Mouse (Mus musculus): ENCODE measurements around the gene Ttc26. TPM values are rescaled to one million over a fixed set of nuclear protein-coding genes. Genes with fewer than 3 reads are reported as not detected.
A peak's percentile ranks its signal among the peaks of the same experiment; 100 is the strongest.
"Not testable (repeated sequence)": the region's sequence is repeated elsewhere in the genome, so short reads cannot be mapped to it uniquely, and the experiment has no call there.

Gene Ttc26
- total RNA-seq, 2 experiments from 2014 or later: not detected

- ATAC-seq (replicated peaks; ENCODE audit: low FRiP score, poor library complexity, severe bottlenecking): peak; percentile 52
These were observed 53.1 kb downstream of the Ttc26 start for GRCm38 (mm10) chr6:38434055-38435023.

- ATAC-seq (replicated peaks; ENCODE audit: low FRiP score, poor library complexity, severe bottlenecking): peak; percentile 67
These were observed 62.6 kb downstream of the Ttc26 start for GRCm38 (mm10) chr6:38443842-38444241.

- ATAC-seq (replicated peaks; ENCODE audit: low FRiP score, poor library complexity, severe bottlenecking): no peak
These were observed 67.0 kb downstream of the Ttc26 start for GRCm38 (mm10) chr6:38448295-38448694.

GRCm38 (mm10) chr6:38453049-38453448 is 71.8 kb downstream of the Ttc26 start:
- ATAC-seq (replicated peaks; ENCODE audit: low FRiP score, poor library complexity, severe bottlenecking): no peak

GRCm38 (mm10) chr6:38456425-38456824 is 75.2 kb downstream of the Ttc26 start:
- ATAC-seq (replicated peaks; ENCODE audit: low FRiP score, poor library complexity, severe bottlenecking): not testable (repeated sequence)

GRCm38 (mm10) chr6:38458075-38458474 is 76.8 kb downstream of the Ttc26 start:
- ATAC-seq (replicated peaks; ENCODE audit: low FRiP score, poor library complexity, severe bottlenecking): no peak

- no peak for ATAC-seq (replicated peaks; ENCODE audit: low FRiP score, poor library complexity, severe bottlenecking)
These were observed 88.3 kb downstream of the Ttc26 start for GRCm38 (mm10) chr6:38469591-38469990.

Other genes with a start within 250 kb of the Ttc26 start
- gene D630045J12Rik, start 127.5 kb upstream of the Ttc26 start, total RNA-seq (2015; ENCODE audit: low replicate concordance): 0.72 TPM in 1 of 2 replicates, not detected in the other
- 0.13 TPM in 1 of 2 replicates, not detected in the other for gene D630045J12Rik, start 127.5 kb upstream of the Ttc26 start, total RNA-seq (2017; ENCODE audit: low replicate concordance)
- gene Zc3hav1l, start 82.2 kb upstream of the Ttc26 start, total RNA-seq (2015; ENCODE audit: low replicate concordance): 1.1 and 2.5 TPM in 2 replicates
- 0.64 and 1.1 TPM in 2 replicates for gene Zc3hav1l, start 82.2 kb upstream of the Ttc26 start, total RNA-seq (2017; ENCODE audit: low replicate concordance)
- gene Zc3hav1, start 26.9 kb upstream of the Ttc26 start, total RNA-seq (2015; ENCODE audit: low replicate concordance): 149 and 161 TPM in 2 replicates
- 166 and 185 TPM in 2 replicates for gene Zc3hav1, start 26.9 kb upstream of the Ttc26 start, total RNA-seq (2017; ENCODE audit: low replicate concordance)
- 46.5 and 66.3 TPM in 2 replicates for gene Ubn2, start 52.5 kb downstream of the Ttc26 start, total RNA-seq (2015; ENCODE audit: low replicate concordance)
- 33.1 and 36.6 TPM in 2 replicates for gene Ubn2, start 52.5 kb downstream of the Ttc26 start, total RNA-seq (2017; ENCODE audit: low replicate concordance)
- gene Fmc1, start 152.0 kb downstream of the Ttc26 start, total RNA-seq (2015; ENCODE audit: low replicate concordance): 26.0 and 26.7 TPM in 2 replicates
- 0.90 and 1.1 TPM in 2 replicates for gene Fmc1, start 152.0 kb downstream of the Ttc26 start, total RNA-seq (2017; ENCODE audit: low replicate concordance)
- 322 and 443 TPM in 2 replicates for gene Luc7l2, start 169.9 kb downstream of the Ttc26 start, total RNA-seq (2015; ENCODE audit: low replicate concordance)
- gene Luc7l2, start 169.9 kb downstream of the Ttc26 start, total RNA-seq (2017; ENCODE audit: low replicate concordance): 458 and 570 TPM in 2 replicates

Measured in erythroid progenitor cell, adult 5-6 weeks (primary cell).